Mouse (Mus musculus): ENCODE data around the gene Slc13a5.
A peak's percentile ranks its signal among the peaks of the same experiment; 100 is the strongest.

Slc13a5 gene

GRCm38 (mm10) chr11:72283486-72284224, 16.6 kb upstream of the Slc13a5 start:
- Histone ChIP-seq H3K36me3 (ENCODE audit: control insufficient read depth, insufficient read depth, low read length, poor library complexity, severe bottlenecking) (no peaks in the 10 kb centered on the region), H3K27me3 (ENCODE audit: control insufficient read depth, insufficient read depth, low read length, poor library complexity, severe bottlenecking) (no peaks in the 10 kb centered on the region)
- DNase-seq (ENCODE audit: low read depth, low spot score) = no peak

GRCm38 (mm10) chr11:72281852-72282400, 14.9 kb upstream of the Slc13a5 start:
- DNase-seq (ENCODE audit: low read depth, low spot score) = no peak

GRCm38 (mm10) chr11:72281143-72281851, 14.3 kb upstream of the Slc13a5 start:
- no peaks in the 10 kb centered on the region for H3K27me3 ChIP-seq (ENCODE audit: control insufficient read depth, insufficient read depth, low read length, poor library complexity, severe bottlenecking)
- no peaks in the 10 kb centered on the region for H3K36me3 ChIP-seq (ENCODE audit: control insufficient read depth, insufficient read depth, low read length, poor library complexity, severe bottlenecking)
- no peak for DNase-seq (ENCODE audit: low read depth, low spot score)

More at GRCm38 (mm10) chr11:72281852-72282400, 14.9 kb upstream of the Slc13a5 start:
- Histone ChIP-seq H3K36me3 (ENCODE audit: control insufficient read depth, insufficient read depth, low read length, poor library complexity, severe bottlenecking) (no peaks in the 10 kb centered on the region), H3K27me3 (ENCODE audit: control insufficient read depth, insufficient read depth, low read length, poor library complexity, severe bottlenecking) (no peaks in the 10 kb centered on the region)

- no peaks in the 10 kb centered on the region for H3K27me3 ChIP-seq (ENCODE audit: control insufficient read depth, insufficient read depth, low read length, poor library complexity, severe bottlenecking)
- no peaks in the 10 kb centered on the region for H3K36me3 ChIP-seq (ENCODE audit: control insufficient read depth, insufficient read depth, low read length, poor library complexity, severe bottlenecking)
- DNase-seq (ENCODE audit: low read depth, low spot score) = no peak
These were observed 6.3 kb upstream of the Slc13a5 start for GRCm38 (mm10) chr11:72273341-72273740.

GRCm38 (mm10) chr11:72271761-72272160, 4.7 kb upstream of the Slc13a5 start:
- Histone ChIP-seq H3K27me3 (ENCODE audit: control insufficient read depth, insufficient read depth, low read length, poor library complexity, severe bottlenecking) (no peaks in the 10 kb centered on the region), H3K36me3 (ENCODE audit: control insufficient read depth, insufficient read depth, low read length, poor library complexity, severe bottlenecking) (no peaks in the 10 kb centered on the region)
- DNase-seq (ENCODE audit: low read depth, low spot score) = no peak

GRCm38 (mm10) chr11:72266207-72266959, 639 bp downstream of the Slc13a5 start:
- Histone ChIP-seq H3K36me3 (ENCODE audit: control insufficient read depth, insufficient read depth, low read length, poor library complexity, severe bottlenecking) (no peaks in the 10 kb centered on the region), H3K27me3 (ENCODE audit: control insufficient read depth, insufficient read depth, low read length, poor library complexity, severe bottlenecking) (no peaks in the 10 kb centered on the region)
- DNase-seq (ENCODE audit: low read depth, low spot score) = peak; percentile 41

GRCm38 (mm10) chr11:72265483-72265882, 1.5 kb downstream of the Slc13a5 start:
- H3K36me3 ChIP-seq (ENCODE audit: control insufficient read depth, insufficient read depth, low read length, poor library complexity, severe bottlenecking) = no peaks in the 10 kb centered on the region
- H3K27me3 ChIP-seq (ENCODE audit: control insufficient read depth, insufficient read depth, low read length, poor library complexity, severe bottlenecking) = no peaks in the 10 kb centered on the region
- DNase-seq (ENCODE audit: low read depth, low spot score) = no peak

GRCm38 (mm10) chr11:72256441-72256840, 10.6 kb downstream of the Slc13a5 start:
- DNase-seq (ENCODE audit: low read depth, low spot score) = no peak
- Histone ChIP-seq H3K27me3 (ENCODE audit: control insufficient read depth, insufficient read depth, low read length, poor library complexity, severe bottlenecking) (no peaks in the 10 kb centered on the region), H3K36me3 (ENCODE audit: control insufficient read depth, insufficient read depth, low read length, poor library complexity, severe bottlenecking) (no peaks in the 10 kb centered on the region)

- H3K36me3 ChIP-seq (ENCODE audit: control insufficient read depth, insufficient read depth, low read length, poor library complexity, severe bottlenecking) = no peaks in the 10 kb centered on the region
- H3K27me3 ChIP-seq (ENCODE audit: control insufficient read depth, insufficient read depth, low read length, poor library complexity, severe bottlenecking) = no peaks in the 10 kb centered on the region
- no peak for DNase-seq (ENCODE audit: low read depth, low spot score)
These were observed 11.4 kb downstream of the Slc13a5 start for GRCm38 (mm10) chr11:72255629-72256028.

- no peak for DNase-seq (ENCODE audit: low read depth, low spot score)
- no peaks in the 10 kb centered on the region for H3K27me3 ChIP-seq (ENCODE audit: control insufficient read depth, insufficient read depth, low read length, poor library complexity, severe bottlenecking)
These were observed 21.7 kb downstream of the Slc13a5 start for GRCm38 (mm10) chr11:72245196-72245753.

GRCm38 (mm10) chr11:72240062-72240860, 26.8 kb downstream of the Slc13a5 start:
- no peaks in the 10 kb centered on the region for H3K36me3 ChIP-seq (ENCODE audit: control insufficient read depth, insufficient read depth, low read length, poor library complexity, severe bottlenecking)
- DNase-seq (ENCODE audit: low read depth, low spot score) = no peak

More at GRCm38 (mm10) chr11:72245196-72245753, 21.7 kb downstream of the Slc13a5 start:
- H3K36me3 ChIP-seq (ENCODE audit: control insufficient read depth, insufficient read depth, low read length, poor library complexity, severe bottlenecking) = no peaks in the 10 kb centered on the region

GRCm38 (mm10) chr11:72234013-72234412, 33.0 kb downstream of the Slc13a5 start:
- H3K27me3 ChIP-seq (ENCODE audit: control insufficient read depth, insufficient read depth, low read length, poor library complexity, severe bottlenecking) = no peaks in the 10 kb centered on the region
- DNase-seq (ENCODE audit: low read depth, low spot score) = no peak
- H3K36me3 ChIP-seq (ENCODE audit: control insufficient read depth, insufficient read depth, low read length, poor library complexity, severe bottlenecking) = no peaks in the 10 kb centered on the region

More at GRCm38 (mm10) chr11:72240062-72240860, 26.8 kb downstream of the Slc13a5 start:
- no peaks in the 10 kb centered on the region for H3K27me3 ChIP-seq (ENCODE audit: control insufficient read depth, insufficient read depth, low read length, poor library complexity, severe bottlenecking)

GRCm38 (mm10) chr11:72232991-72233390, 34.0 kb downstream of the Slc13a5 start:
- Histone ChIP-seq H3K27me3 (ENCODE audit: control insufficient read depth, insufficient read depth, low read length, poor library complexity, severe bottlenecking) (no peaks in the 10 kb centered on the region), H3K36me3 (ENCODE audit: control insufficient read depth, insufficient read depth, low read length, poor library complexity, severe bottlenecking) (no peaks in the 10 kb centered on the region)
- no peak for DNase-seq (ENCODE audit: low read depth, low spot score)

- DNase-seq (ENCODE audit: low read depth, low spot score) = no peak
- Histone ChIP-seq H3K27me3 (ENCODE audit: control insufficient read depth, insufficient read depth, low read length, poor library complexity, severe bottlenecking) (no peaks in the 10 kb centered on the region), H3K36me3 (ENCODE audit: control insufficient read depth, insufficient read depth, low read length, poor library complexity, severe bottlenecking) (no peaks in the 10 kb centered on the region)
These were observed 35.0 kb downstream of the Slc13a5 start for GRCm38 (mm10) chr11:72232068-72232467.
